Mouse (Mus musculus) adipocyte (in vitro differentiated cells): ENCODE data around the gene Cckbr.

ENCODE experiments used
- DNase-seq: peaks from one replicate; pipeline ENCODE4 v3.0.0-alpha.2; 2016; ENCODE audit warnings: low spot score

The Cckbr gene

DNA sequence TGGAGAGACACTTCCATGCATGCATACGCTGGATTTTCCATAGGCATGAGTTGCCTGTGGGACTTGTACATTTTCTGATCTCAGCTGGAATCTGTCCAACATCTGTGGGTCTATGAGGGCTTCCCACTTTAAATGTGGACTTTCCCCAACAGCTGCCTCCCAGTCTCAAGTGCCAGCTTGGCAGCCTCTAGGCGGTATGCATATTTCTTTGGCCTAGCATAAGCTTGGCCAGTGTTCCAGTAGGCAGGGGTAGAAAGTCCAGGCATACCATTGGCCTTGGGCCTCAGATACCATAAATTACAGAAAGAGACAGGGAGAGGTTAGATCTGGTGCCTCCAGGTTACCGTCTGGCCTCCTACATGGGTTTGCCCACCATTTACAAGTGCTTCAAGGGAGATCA lies 72.3 kb downstream of the Cckbr start:
- peak; percentile 56 for DNase-seq

DNA sequence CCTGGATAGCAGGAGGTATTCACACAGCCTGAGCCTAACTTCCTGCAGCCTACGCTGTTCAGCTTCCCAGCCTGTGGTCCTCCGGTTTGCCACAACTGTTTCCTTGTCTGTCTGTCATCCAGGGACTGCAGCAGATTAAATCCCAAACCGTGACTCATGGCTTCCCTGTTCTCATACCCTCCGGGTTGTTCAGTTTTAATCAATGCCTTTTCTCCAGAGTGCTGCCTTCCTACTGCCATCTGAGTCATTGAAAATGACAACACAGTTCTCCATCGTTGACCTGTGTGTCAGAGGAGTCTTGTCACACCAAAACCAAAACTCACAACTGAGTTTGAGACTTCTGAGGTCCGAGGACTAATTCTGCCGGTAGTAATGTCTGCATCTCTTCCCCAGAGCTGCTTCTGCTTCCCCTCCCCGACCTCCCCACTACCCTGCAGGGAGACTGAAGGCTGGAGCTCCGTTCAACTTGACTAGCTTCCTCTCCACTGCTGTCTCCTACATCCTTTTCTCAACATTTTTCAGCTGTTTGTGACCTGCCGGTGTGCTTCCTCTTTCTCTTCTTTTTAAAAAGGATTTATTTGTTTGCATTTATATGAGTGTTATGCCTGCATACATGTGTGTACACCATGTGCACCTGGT lies 73.4 kb downstream of the Cckbr start:
- DNase-seq = peak; percentile 24

DNA sequence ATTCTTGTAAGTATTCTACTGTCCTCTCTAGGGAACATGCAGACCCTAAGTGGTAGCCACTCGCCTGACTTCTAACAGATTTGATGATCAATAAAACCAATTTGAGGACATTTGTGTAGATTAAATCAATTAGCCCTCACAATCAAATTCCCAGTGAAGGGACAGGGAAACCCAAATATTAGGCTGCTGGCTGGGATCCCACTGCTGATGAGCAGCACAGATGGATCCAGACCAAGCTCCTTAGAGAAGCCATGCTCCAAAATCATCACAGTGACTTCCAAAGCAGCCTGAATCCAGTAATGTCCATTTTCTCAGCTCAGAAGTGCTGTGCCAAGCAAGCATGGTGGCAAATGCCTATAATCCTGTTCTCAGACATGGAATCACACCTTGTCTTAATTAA lies 74.1 kb downstream of the Cckbr start:
- no peak for DNase-seq

DNA sequence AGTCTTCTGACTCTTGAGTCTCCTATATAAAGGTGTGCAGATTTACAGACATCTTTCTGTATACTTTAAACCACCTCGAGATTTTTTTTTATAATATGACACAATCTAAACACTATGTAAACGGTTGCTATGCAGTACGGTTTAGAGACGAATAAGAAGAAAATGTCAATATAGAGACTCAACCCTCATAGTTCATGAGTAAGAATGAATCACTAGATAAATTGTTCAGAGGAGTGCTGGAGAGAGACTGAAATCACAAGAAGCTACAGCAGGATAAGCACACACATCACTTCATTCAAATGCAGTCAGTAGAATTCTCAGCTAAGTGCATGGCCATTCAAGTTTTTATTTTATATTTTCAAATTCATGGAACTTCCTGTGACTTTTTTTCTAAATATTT lies 76.5 kb downstream of the Cckbr start:
- no peak for DNase-seq

DNA sequence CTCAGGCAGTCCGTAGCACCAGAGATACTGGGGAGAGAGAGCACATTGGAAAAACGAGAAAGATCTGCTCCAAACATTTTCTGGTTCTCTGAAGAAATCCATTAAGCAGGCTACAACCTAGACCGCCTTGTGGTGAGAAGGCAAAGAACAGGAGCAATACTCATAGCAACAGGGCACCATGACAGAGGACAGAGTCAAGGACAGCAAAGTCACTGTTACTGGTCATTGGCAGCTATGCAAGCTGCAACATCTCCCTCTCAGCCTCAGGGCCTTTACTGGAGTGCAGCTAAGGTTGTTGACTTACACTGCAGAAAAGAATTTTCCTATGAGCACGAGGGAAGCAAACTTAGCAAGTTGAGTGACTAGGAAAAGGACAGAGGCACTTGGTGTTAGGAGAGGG lies 81.7 kb downstream of the Cckbr start:
- no peak for DNase-seq

DNA sequence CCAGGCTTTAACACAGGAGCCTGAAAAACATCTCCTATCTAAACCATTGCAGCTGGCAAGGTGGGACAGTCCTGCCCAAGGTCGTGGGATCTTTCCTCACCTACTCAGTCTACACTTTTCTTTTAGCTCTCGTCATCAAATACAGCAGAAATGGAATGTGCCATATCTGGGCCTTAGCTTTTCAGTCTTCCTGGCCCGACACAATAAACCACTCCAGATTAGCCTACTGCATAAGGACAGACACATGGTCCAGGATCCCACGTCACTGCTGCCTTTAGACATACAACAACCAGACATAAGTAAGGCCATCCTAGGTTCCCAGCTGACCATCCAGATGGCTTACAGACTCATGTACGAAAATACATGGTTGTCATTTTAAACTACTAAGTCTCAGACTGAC lies 84.6 kb downstream of the Cckbr start:
- no peak for DNase-seq

DNA sequence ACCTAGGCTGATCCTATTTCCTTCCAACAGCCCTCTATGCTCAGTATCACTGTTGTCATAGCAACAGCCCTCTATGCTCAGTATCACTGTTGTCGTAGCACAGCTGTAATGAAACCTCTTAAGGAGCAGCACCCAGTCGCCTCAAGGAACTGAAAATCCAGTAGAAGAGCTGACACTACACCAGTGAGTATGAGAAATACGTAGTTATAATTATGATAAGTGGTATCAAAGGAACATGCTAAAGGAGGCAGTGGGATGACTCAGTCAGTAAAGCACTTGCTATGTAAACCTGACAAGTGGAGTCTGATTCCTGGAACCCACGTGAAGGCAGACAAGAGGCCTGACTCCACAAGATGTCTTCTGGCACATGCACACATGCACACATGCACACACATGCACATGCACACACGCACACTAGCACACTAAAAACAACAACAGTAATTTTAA lies 88.3 kb downstream of the Cckbr start:
- no peak for DNase-seq

DNA sequence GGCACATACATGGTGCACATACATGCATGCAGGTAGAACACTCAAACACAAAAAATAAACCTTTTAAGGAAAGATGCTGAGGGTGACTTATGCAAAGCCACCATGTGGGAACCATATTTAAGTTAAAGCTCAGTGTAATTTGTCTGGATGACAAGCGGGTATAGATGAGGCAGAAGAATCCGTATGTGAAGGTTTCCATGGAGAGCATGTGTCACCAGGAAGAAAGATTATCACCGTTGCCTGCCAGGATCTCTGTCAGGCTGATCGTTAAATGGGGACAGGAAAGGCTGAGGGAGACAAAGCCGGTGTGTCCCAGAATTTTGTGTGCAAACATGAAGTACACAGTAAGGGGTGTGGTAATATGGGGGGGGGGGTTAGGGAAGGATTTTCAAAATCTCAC lies 89.0 kb downstream of the Cckbr start:
- no peak for DNase-seq

DNA sequence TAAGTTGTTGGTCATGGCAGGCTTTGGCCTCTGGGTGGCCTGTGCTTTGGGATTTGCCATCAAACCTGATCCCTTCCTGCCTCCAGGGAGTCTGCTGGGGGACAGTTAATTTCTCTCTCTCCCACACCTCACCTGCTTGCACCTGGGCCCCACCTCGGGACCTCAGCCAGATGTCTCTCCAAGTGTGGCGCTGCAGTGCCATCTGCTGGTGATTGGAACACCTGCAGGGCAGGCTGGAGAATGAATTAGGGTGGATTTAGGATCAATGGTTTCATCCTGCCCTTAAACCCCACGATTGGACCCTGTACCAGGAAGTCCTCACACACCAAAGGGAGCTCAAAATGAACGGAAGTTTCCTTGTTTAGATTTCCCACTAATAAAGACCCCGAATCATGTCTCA lies 89.6 kb downstream of the Cckbr start:
- peak; percentile 57 for DNase-seq

DNA sequence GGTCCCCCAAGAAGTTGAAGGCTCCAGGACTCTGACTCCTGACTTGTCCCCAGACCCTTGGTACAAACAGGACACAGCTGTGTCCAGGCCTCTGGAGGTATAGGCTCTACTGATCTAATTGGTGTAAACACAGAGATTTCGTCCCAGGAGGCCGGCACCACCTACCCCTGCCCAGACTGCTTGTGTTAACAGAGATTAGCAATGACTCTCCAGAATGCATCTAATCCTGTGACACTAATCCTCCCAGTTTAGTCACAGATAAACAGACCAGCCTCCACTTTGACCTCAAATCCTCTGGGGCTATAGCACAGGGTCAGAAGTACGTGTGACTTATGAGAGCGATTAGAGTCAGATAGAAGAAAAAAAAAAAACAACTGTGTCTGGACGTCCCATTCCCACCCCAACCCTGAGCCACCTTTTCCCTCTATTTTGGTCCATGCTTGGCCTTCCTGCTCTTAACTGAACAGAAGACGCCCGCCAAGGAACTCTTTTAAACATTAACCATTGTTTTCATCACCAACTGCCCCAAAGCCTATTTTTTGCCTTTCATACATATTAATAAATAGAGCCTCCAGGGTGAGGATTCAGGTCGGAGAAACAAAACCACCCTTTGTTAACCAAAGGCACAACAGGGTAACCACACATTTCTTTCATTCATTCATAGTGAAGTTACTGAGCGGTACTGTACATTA lies 91.3 kb downstream of the Cckbr start:
- DNase-seq = no peak

DNA sequence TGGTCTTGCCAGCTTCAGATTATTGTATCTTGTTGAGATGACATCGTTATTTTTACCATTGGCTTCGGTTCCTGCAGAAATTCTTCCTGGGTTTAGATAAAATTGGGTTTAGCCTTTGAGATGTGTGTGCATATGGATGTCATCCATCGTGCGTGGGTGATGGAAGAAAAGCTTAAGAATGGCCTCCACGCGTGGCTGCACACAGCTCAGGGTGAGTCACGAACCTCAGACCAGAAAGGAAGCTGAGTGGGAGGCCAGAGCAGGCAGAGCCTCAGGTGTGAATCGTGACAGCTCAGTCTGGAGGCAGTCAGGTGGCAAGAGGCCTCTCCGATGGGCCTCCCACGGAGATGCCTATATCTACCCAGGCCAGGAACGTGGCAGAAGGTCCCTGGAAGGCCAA lies 93.8 kb downstream of the Cckbr start:
- DNase-seq = no peak

DNA sequence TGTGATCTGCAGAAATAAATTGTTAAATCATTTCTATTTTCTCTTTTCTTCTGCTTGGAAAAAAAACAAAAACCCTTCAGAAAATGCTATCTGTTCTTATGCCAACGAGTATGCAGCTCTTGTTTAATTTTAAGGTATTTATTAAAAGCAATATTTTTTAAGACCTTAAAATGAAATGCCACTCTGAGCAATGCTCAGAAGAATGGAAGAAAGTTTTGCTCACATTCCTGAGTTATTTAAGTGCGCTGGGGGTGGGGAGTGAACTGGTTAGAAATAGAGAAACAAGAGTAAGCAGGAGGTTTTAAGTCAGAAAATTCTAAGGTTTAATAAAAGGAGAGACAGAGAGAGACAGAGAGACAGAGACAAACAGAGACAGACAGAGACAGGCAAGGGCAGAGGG lies 94.2 kb downstream of the Cckbr start:
- no peak for DNase-seq

DNA sequence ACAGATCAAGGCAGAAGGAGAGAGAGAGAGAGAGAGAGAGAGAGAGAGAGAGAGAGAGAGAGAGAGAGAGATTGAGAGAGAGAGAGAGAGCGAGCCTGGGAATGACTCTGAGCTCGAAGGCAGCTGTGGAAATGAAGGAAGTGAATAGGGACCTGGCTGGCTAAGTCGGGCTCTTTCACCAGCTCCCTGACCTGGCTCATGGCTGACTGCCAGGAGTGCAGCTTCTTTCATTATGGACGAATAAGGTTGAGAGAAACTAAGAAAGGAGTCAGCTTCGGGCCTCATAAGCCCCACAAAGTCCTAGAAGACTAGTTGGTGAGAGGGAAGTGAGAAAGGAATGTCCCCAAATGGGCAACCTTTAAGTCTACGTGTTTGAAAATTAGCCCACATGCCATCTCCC lies 94.7 kb downstream of the Cckbr start:
- DNase-seq = peak; percentile 48
